Mouse (Mus musculus): ENCODE data around the gene Tmem235.
"Not testable (repeated sequence)": the region's sequence is repeated elsewhere in the genome, so short reads cannot be mapped to it uniquely, and the experiment has no call there.

The Tmem235 gene

GRCm38 (mm10) chr11:117832086-117832969, 28.2 kb upstream of the Tmem235 start:
- DNase-seq: peak; percentile 84

GRCm38 (mm10) chr11:117833509-117833908, 27.0 kb upstream of the Tmem235 start:
- DNase-seq: not testable (repeated sequence)

GRCm38 (mm10) chr11:117834086-117834485, 26.5 kb upstream of the Tmem235 start:
- no peak for DNase-seq

GRCm38 (mm10) chr11:117836306-117836705, 24.2 kb upstream of the Tmem235 start:
- DNase-seq: no peak

GRCm38 (mm10) chr11:117838572-117838971, 22.0 kb upstream of the Tmem235 start:
- DNase-seq: no peak

GRCm38 (mm10) chr11:117839021-117839420, 21.5 kb upstream of the Tmem235 start:
- no peak for DNase-seq

GRCm38 (mm10) chr11:117840910-117841309, 19.6 kb upstream of the Tmem235 start:
- DNase-seq: no peak

GRCm38 (mm10) chr11:117843434-117843833, 17.1 kb upstream of the Tmem235 start:
- no peak for DNase-seq

- no peak for DNase-seq
These were observed 15.6 kb upstream of the Tmem235 start for GRCm38 (mm10) chr11:117844997-117845396.

GRCm38 (mm10) chr11:117845651-117846050, 14.9 kb upstream of the Tmem235 start:
- DNase-seq: no peak

GRCm38 (mm10) chr11:117846640-117847039, 13.9 kb upstream of the Tmem235 start:
- DNase-seq: no peak

GRCm38 (mm10) chr11:117847593-117848215, 12.8 kb upstream of the Tmem235 start:
- DNase-seq: no peak

GRCm38 (mm10) chr11:117848271-117848984, 12.1 kb upstream of the Tmem235 start:
- DNase-seq: no peak

- peak; percentile 97 for DNase-seq
These were observed 11.4 kb upstream of the Tmem235 start, which contains the start of gene Birc5 for GRCm38 (mm10) chr11:117848985-117849671. Gene Birc5, plus strand, starts transcription at chr11:117849251.

GRCm38 (mm10) chr11:117852875-117853274, 7.7 kb upstream of the Tmem235 start:
- DNase-seq: no peak

- DNase-seq: no peak
These were observed 6.3 kb upstream of the Tmem235 start for GRCm38 (mm10) chr11:117854241-117854640.

- DNase-seq: no peak
These were observed 5.2 kb upstream of the Tmem235 start for GRCm38 (mm10) chr11:117855360-117855759.

- DNase-seq: no peak
These were observed 4.6 kb upstream of the Tmem235 start for GRCm38 (mm10) chr11:117855975-117856374.

- DNase-seq: no peak
These were observed 3.1 kb upstream of the Tmem235 start for GRCm38 (mm10) chr11:117857462-117857861.

GRCm38 (mm10) chr11:117858392-117858791, 2.2 kb upstream of the Tmem235 start:
- DNase-seq: no peak

GRCm38 (mm10) chr11:117863174-117863856, 2.8 kb downstream of the Tmem235 start:
- no peak for DNase-seq

GRCm38 (mm10) chr11:117864805-117865204, 4.3 kb downstream of the Tmem235 start:
- DNase-seq: no peak

Measured in right cerebral cortex, postnatal 4 days (tissue).